Mouse (Mus musculus): ENCODE data around the gene Olfr1364.

The Olfr1364 gene

DNA sequence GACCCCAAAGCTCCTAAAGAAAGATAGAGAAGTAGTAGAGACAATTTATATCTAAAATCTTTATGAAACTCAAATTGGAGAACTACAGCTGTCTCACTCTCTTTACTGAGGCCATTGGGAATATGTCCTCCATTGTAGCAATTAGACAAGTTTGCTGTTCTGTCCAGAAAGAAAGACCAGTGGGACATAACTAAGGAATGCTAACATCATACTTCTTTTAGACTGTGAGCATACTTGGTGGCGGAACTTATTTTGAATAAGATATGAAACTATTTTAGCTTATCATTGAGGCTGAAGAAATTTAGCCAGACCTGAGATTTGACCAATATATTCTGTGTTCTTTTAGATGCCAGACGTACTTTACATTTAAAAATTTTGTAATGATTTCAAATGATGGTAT, at the start of gene Olfr1364:
Gene Olfr1364, minus strand, starts transcription at position 101 of the 400 bp plus-strand sequence.
- no peak for DNase-seq (ENCODE audit: low spot score)

DNA sequence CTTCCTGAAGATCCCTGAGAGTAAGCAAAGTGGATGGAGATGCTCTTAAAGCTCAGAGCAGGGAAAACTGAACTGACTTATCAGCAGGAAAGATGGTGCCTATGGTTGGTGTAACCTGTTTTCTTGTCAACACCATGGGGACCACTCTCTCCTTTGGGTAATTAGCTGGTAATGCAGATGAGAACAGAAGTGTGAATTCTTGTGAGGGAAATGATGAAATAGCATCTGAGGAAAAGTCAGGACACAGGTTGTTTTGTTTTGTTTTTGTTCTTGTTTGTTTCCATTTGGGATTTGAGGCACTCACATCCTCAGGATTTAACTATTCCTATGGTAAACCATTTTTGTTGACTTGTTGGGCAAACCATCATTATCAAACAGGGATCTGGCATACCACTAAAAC, 32.4 kb upstream of the Olfr1364 start, which contains the start of gene Olfr1362:
Gene Olfr1362, minus strand, starts transcription at position 101 of the 400 bp plus-strand sequence.
- DNase-seq (ENCODE audit: low spot score) = no peak

DNA sequence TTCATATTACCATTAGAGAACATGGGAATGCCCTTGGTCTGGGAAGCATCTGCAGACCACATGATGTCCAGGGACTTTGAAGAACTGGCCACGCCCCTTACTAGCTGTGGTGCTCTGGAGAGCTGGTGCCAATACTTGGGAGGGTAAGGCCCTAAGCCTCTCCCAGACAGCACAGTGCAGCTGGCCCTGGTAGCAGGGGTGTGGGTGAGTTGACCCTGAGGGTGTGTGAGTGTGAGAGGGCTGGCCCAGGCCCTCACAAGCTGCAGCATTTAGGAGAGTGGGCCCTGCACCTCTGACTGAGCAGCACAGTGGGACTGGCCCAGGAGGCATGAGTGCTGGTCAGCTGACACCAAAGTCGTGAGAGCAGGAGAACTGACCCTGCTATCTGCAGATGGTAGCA, 10.1 kb upstream of the Olfr1364 start:
- no peak for DNase-seq (ENCODE audit: low spot score)

DNA sequence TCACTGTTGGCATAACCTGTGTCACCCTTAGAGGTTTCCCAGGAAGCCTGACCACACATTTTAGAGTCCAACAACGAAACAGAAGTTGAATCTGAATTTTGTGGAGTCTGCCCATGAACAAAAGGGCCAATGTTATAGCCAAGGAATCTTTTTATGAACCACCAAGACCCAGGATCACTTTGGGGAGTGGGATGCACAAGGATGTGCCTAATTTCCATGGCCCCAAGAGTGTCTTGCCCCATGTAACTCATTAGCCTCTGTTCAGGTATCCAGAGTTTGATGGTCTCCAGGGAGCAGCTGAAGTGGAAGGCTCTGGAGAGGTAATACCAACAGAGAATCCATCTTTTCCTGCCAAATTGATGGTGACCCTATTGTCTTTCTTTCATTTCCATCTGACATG, 21.8 kb downstream of the Olfr1364 start, which contains the start of gene Olfr1535:
Gene Olfr1535, minus strand, starts transcription at position 101 of the 400 bp plus-strand sequence.
- DNase-seq (ENCODE audit: low spot score) = no peak

DNA sequence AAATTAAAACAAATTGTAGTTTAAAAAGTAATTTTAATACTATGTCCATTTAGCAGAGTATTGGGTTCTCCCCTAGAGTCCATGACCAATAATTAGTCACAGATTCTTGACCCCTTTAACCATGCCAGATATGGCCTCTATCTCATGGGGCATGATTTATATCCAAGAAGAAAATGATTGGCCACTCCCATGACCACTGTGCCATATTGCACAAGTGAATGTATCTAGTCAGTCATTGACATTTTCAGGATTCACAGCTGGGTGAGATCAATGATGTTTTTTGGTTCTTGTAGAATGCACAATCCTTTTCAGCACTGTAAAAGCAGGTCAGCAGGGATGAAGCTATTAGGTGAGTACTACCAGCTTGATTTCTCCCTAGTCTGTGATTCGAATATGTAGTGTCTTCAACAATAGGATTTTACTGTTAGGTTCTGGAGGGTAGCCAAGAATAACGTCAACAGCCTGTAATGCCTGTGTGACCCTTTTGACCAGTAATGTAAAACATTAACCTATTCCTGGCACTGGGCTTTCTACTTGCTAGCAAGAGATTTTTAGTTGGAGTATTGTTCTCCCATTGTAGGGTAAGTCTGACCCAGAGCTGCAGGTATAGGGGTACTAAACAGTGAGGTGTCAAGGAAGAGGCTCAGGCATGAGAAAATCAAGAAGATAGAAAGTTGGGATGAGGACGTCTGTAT, 31.0 kb downstream of the Olfr1364 start:
- DNase-seq (ENCODE audit: low spot score) = no peak

DNA sequence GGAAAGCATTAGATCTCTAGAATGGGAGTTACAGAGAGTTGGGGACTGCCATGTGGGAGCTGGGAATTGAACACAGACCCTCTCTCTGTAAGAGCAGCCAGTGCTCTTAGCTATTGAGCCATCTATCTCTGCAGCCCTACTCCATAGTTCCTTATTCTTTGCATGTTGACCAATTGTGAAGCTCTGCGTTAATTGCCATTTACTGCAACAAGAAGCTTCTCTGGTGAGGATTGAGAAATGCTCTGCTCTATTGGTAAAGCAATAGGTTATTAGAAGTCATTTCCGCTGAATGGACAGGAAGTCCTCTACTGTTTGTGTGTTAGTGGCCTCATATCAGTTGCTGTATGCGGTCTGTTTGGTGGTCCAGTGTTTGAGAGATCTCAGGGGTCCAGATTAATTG, 32.1 kb downstream of the Olfr1364 start:
- no peak for DNase-seq (ENCODE audit: low spot score)

DNA sequence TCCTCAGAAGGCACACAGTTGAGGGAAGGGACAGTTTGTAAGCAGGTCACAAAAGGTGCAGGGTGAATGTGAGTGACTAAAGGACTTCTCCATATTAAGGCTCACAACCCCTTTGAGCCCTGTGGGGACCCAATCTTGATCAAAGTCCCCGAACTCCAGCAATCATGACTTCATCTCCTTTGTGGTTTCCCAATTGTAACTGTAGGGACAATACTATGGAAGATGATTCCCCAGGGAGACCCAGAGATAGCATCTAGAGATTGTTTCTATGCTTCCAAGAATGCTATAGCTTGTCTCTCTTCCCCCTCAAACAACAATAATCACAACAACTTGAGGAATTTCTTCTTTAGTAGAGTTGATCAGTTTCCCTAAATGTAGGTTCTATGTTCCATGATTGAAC, 38.9 kb downstream of the Olfr1364 start, which contains the start of gene Olfr1366:
Gene Olfr1366, minus strand, starts transcription at position 101 of the 400 bp plus-strand sequence.
- no peak for DNase-seq (ENCODE audit: low spot score)

DNA sequence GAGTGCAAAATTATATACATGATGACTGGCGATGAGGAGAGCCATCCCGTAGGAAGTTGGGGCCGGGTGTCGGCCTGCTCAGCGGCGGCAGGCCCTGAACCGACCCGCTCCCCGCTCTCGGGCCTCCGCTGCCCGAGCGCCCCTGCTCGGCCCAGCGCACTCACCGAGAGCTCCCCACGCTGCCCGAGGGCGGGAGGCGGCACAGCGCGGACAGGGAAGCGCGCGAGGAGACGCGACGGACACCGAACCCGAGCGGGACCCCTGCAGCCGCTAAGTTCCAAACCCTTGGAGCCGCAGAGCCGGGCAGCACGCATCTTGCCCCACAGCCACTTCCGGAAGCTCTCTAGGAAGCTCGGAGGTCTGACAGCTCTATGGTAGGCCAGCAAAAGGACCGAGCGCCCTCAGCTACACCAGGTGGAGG, 50.8 kb downstream of the Olfr1364 start, which contains the start of gene Zkscan8:
Gene Zkscan8, minus strand, starts transcription at position 340 of the 421 bp plus-strand sequence.
- peak; percentile 72 for DNase-seq (ENCODE audit: low spot score)

DNA sequence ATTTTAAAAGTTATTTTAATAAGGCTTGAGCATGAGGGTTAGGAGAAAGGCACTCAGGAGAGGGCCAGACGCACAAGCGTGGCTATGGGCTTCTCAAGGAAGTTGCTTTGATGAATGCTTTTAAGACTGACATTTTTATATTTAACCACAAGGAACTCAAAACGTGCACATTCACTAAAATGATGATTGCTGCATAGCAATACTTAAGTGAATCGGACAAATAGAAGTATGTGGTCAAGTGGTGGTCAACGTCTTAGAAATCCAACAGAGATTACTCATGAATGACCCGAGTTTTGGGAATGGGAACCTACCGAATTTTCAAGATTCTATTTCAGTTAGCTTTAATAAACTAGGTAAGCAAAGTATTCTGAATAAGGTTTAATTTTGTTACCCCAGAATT, 51.4 kb downstream of the Olfr1364 start:
- no peak for DNase-seq (ENCODE audit: low spot score)
